Mouse (Mus musculus) lung, embryonic 14.5 days (tissue): ENCODE measurements around the gene Sema3g. TPM values are rescaled to one million over a fixed set of nuclear protein-coding genes. Genes with fewer than 3 reads are reported as not detected.
A peak's percentile ranks its signal among the peaks of the same experiment; 100 is the strongest.

Experiments used
- ATAC-seq: fragments of 200-750 bp; cut with Nextera tagmentation; 2 replicates; pipeline ENCODE4 v1.8.0; 2017; ENCODE audit warnings: mild to moderate bottlenecking, moderate TSS enrichment, moderate library complexity; ENCODE audit not compliant: insufficient read depth
- DNase-seq: peaks from one replicate; pipeline ENCODE4 v3.0.0-alpha.2; 2015
- H3K27ac ChIP-seq: fragments of 300-500 bp; sonication (generic); 2 replicates; pipeline ENCODE4 v1.5.1; 2014; ENCODE audit warnings: low read depth, mild to moderate bottlenecking, moderate library complexity
- H3K27me3 ChIP-seq: fragments of 300-500 bp; sonication (generic); 2 replicates; pipeline ENCODE4 v1.6.1; 2014; ENCODE audit warnings: low read length, control low read depth; ENCODE audit not compliant: insufficient read depth
- H3K36me3 ChIP-seq: fragments of 300-500 bp; sonication (generic); 2 replicates; pipeline ENCODE4 v1.6.1; 2014; ENCODE audit warnings: control low read depth; ENCODE audit not compliant: insufficient read depth
- H3K4me1 ChIP-seq: fragments of 300-500 bp; sonication (generic); 2 replicates; pipeline ENCODE4 v1.6.1; 2014; ENCODE audit warnings: antibody characterized with exemption, control low read depth; ENCODE audit not compliant: insufficient read depth
- H3K4me2 ChIP-seq: fragments of 300-500 bp; sonication (generic); 2 replicates; pipeline ENCODE4 v1.6.1; 2014; ENCODE audit warnings: mild to moderate bottlenecking
- H3K4me3 ChIP-seq: fragments of 300-500 bp; sonication (generic); 2 replicates; pipeline ENCODE4 v1.5.1; 2014; ENCODE audit warnings: low read depth, low read length
- H3K9ac ChIP-seq: fragments of 300-500 bp; sonication (generic); 2 replicates; pipeline ENCODE4 v1.6.1; 2014
- H3K9me3 ChIP-seq: fragments of 300-500 bp; sonication (generic); 2 replicates; pipeline ENCODE4 v1.6.1; 2016; ENCODE audit warnings: low read depth, low read length, control low read depth
- CTCF ChIP-seq: IDR thresholded peaks from 2 replicates; pipeline ENCODE4 v1.5.1; 2016; ENCODE audit warnings: antibody characterized with exemption, low read depth
- WGBS: fragments of 180-500 bp; shearing (Covaris S2); extraction: QIAGEN DNeasy Blood & Tissue Kit; methylation state at CpG from one replicate; pipeline ENCODE4 v1.1.7; 2014; 5-methylcytosine and 5-hydroxymethylcytosine counted together
- polyA plus RNA-seq: library from polyadenylated mRNA; unstranded; fragments of >200 nt; fragmentation: Nextera tagmentation; extraction: Ambion mirVana; gene quantifications from 2 replicates; pipeline ENCODE4 v1.2.1, GENCODE M21; 2014

The Sema3g gene
- polyA plus RNA-seq, 1 experiment from 2014 or later = 0.38 TPM

DNA sequence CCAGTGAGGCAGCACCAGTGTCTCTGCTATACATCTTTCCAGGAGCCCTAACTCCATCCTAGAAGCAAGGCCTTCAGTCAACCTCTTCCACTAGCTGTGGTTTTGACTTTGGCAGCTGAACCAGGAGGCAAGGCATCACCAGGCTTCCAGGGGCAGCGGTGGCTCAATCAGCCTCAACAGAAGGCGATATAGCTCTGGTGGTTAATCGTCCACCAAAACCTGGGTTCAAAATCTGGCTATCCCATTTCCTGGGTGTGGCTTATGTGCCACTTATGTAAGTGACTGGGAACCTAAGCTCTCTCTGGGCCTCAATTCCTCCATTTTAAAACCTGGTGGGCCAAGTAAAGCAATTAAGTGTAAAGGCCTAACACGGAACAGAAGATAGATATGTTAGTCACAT is 12.8 kb upstream of the Sema3g start:
- no peaks in the 10 kb centered on the region for H3K27me3 ChIP-seq
- peaks cover 9% of the 10 kb centered on the region for H3K4me1 ChIP-seq
- 60% methylated on average over 4 of the region's 4 CpGs for WGBS
- no peaks in the 10 kb centered on the region for H3K9me3 ChIP-seq
- DNase-seq (no peak), ATAC-seq (no peak)
- H3K36me3 ChIP-seq = peaks cover 50% of the 10 kb centered on the region
- H3K4me3 ChIP-seq = peak overlapping the region; percentile 86
- H3K4me2 ChIP-seq = peak overlapping the region; percentile 96
- peak overlapping the region; percentile 90 for H3K27ac ChIP-seq
- no peak for TF ChIP-seq CTCF
- peak overlapping the region; percentile 95 for H3K9ac ChIP-seq

- 8% methylated on average over 8 of the region's 8 CpGs for WGBS
- no peaks in the 10 kb centered on the region for H3K27me3 ChIP-seq
- TF ChIP-seq CTCF = no peak
- H3K36me3 ChIP-seq = peaks cover 46% of the 10 kb centered on the region
- peak overlapping the region; percentile 95 for H3K9ac ChIP-seq
- peak overlapping the region; percentile 90 for H3K27ac ChIP-seq
- H3K9me3 ChIP-seq = no peaks in the 10 kb centered on the region
- peaks cover 9% of the 10 kb centered on the region for H3K4me1 ChIP-seq
- H3K4me2 ChIP-seq = peak overlapping the region; percentile 96
- no peak for DNase-seq
- ATAC-seq = no peak
- peak overlapping the region; percentile 86 for H3K4me3 ChIP-seq
These were observed 12.5 kb upstream of the Sema3g start for GRCm38 (mm10) chr14:31205244-31205561.

GRCm38 (mm10) chr14:31205562-31206467 is 11.8 kb upstream of the Sema3g start:
- H3K27ac ChIP-seq = peak overlapping the region; percentile 90
- peak overlapping the region; percentile 96 for H3K4me2 ChIP-seq
- peak overlapping the region; percentile 86 for H3K4me3 ChIP-seq
- H3K27me3 ChIP-seq = no peaks in the 10 kb centered on the region
- H3K9ac ChIP-seq = peak overlapping the region; percentile 95
- H3K9me3 ChIP-seq = no peaks in the 10 kb centered on the region
- peak; percentile 64 for ATAC-seq
- no peak for TF ChIP-seq CTCF
- H3K4me1 ChIP-seq = peaks cover 9% of the 10 kb centered on the region
- H3K36me3 ChIP-seq = peaks cover 40% of the 10 kb centered on the region
- peak; percentile 73 for DNase-seq
- under 1% methylated on average over 39 of the region's 39 CpGs for WGBS

- Histone ChIP-seq H3K4me2 (peak overlapping the region; percentile 96), H3K27me3 (no peaks in the 10 kb centered on the region), H3K36me3 (peaks cover 33% of the 10 kb centered on the region), H3K9ac (peak overlapping the region; percentile 95), H3K9me3 (no peaks in the 10 kb centered on the region), H3K4me1 (peaks cover 9% of the 10 kb centered on the region), H3K27ac (peak overlapping the region; percentile 90), H3K4me3 (peak overlapping the region; percentile 86)
- WGBS = under 1% methylated on average over 45 of the region's 48 CpGs
- ATAC-seq (peak; percentile 58), DNase-seq (peak; percentile 96)
- no peak for TF ChIP-seq CTCF
These were observed 11.1 kb upstream of the Sema3g start for GRCm38 (mm10) chr14:31206472-31206981.

- Histone ChIP-seq H3K4me1 (peaks cover 9% of the 10 kb centered on the region), H3K27me3 (no peaks in the 10 kb centered on the region), H3K4me2 (peak overlapping the region; percentile 96), H3K9me3 (no peaks in the 10 kb centered on the region), H3K4me3 (peak overlapping the region; percentile 86), H3K9ac (peak overlapping the region; percentile 95), H3K27ac (0 out of 2 replicates have a peak overlapping the region, but pooled peaks have one; percentile 90), H3K36me3 (peaks cover 26% of the 10 kb centered on the region)
- ATAC-seq = no peak
- no peak for DNase-seq
- TF ChIP-seq CTCF = no peak
- 74% methylated on average over 13 of the region's 13 CpGs for WGBS
These were observed 10.4 kb upstream of the Sema3g start for GRCm38 (mm10) chr14:31207070-31207830.

- H3K4me2 ChIP-seq = peak within 1 kb of the TSS; percentile 96
- ATAC-seq = no peak
- 51% methylated on average over 2 of the region's 2 CpGs for WGBS
- H3K4me3 ChIP-seq = peak within 1 kb of the TSS; percentile 86
- H3K27ac ChIP-seq = no peak within 1 kb of the TSS
- H3K4me1 ChIP-seq = peaks cover 9% of the 10 kb centered on the region
- no peak for DNase-seq
- H3K27me3 ChIP-seq = no peaks in the 10 kb centered on the region
- peaks cover 17% of the 10 kb centered on the region for H3K36me3 ChIP-seq
- no peaks in the 10 kb centered on the region for H3K9me3 ChIP-seq
- peak within 1 kb of the TSS; percentile 4; the same call in 1 of the 2 replicates for H3K9ac ChIP-seq
- no peak for TF ChIP-seq CTCF
These were observed 9.6 kb upstream of the Sema3g start, which contains the start of gene Tnnc1 for GRCm38 (mm10) chr14:31208084-31208483. Gene Tnnc1 (plus strand): TSS chr14:31208312.

- no peak overlapping the region for H3K9ac ChIP-seq
- ATAC-seq = no peak
- no peak for TF ChIP-seq CTCF
- H3K4me1 ChIP-seq = peaks cover 9% of the 10 kb centered on the region
- H3K27ac ChIP-seq = no peak overlapping the region; the same call in 1 of the 2 replicates
- 66% methylated on average over 4 of the region's 4 CpGs for WGBS
- H3K27me3 ChIP-seq = no peaks in the 10 kb centered on the region
- H3K4me2 ChIP-seq = no peak overlapping the region
- H3K9me3 ChIP-seq = no peaks in the 10 kb centered on the region
- H3K4me3 ChIP-seq = no peak overlapping the region
- no peak for DNase-seq
- peaks cover 7% of the 10 kb centered on the region for H3K36me3 ChIP-seq
These were observed 8.5 kb upstream of the Sema3g start for GRCm38 (mm10) chr14:31209133-31209557.
